Mouse (Mus musculus) embryo, embryonic 11 days (tissue): ENCODE results near the gene Tex30.

Source experiments
- DNase-seq: peaks from one replicate; pipeline ENCODE4 v3.0.0-alpha.2; 2015

The Tex30 gene

GRCm38 (mm10) chr1:44041797-44042554 is 60.3 kb downstream of the Tex30 start:
- DNase-seq, result peak; percentile 83
